Mouse (Mus musculus) cerebellum, adult 11-12 months (tissue): ENCODE results near the gene Mgat4b.

Experiments
- DNase-seq: peaks from one replicate; pipeline ENCODE4 v3.0.0; 2022

The Mgat4b gene

GRCm38 (mm10) chr11:50226406-50226805, 15.7 kb downstream of the Mgat4b start:
- DNase-seq = peak; percentile 47

- DNase-seq = no peak
Observed at GRCm38 (mm10) chr11:50227226-50227625, 16.5 kb downstream of the Mgat4b start.

GRCm38 (mm10) chr11:50227736-50228135, 17.0 kb downstream of the Mgat4b start:
- DNase-seq = peak; percentile 88

GRCm38 (mm10) chr11:50228772-50229171, 18.1 kb downstream of the Mgat4b start:
- peak; percentile 80 for DNase-seq

GRCm38 (mm10) chr11:50229252-50229910, 18.7 kb downstream of the Mgat4b start:
- peak; percentile 95 for DNase-seq

- DNase-seq = peak; percentile 64
Observed at GRCm38 (mm10) chr11:50230481-50231304, 20.0 kb downstream of the Mgat4b start.

GRCm38 (mm10) chr11:50231411-50231810, 20.7 kb downstream of the Mgat4b start:
- peak; percentile 71 for DNase-seq

- no peak for DNase-seq
Observed at GRCm38 (mm10) chr11:50233022-50233421, 22.3 kb downstream of the Mgat4b start.

- DNase-seq = no peak
Observed at GRCm38 (mm10) chr11:50233993-50234392, 23.3 kb downstream of the Mgat4b start.

GRCm38 (mm10) chr11:50234606-50235005, 23.9 kb downstream of the Mgat4b start:
- no peak for DNase-seq

- peak; percentile 79 for DNase-seq
Observed at GRCm38 (mm10) chr11:50236540-50236936, 25.8 kb downstream of the Mgat4b start.

- no peak for DNase-seq
Observed at GRCm38 (mm10) chr11:50236937-50237835, 26.5 kb downstream of the Mgat4b start.

- DNase-seq = no peak
Observed at GRCm38 (mm10) chr11:50238324-50238723, 27.6 kb downstream of the Mgat4b start, which contains the start of gene Ltc4s. Gene Ltc4s, minus strand, starts transcription at chr11:50238616.

- no peak for DNase-seq
Observed at GRCm38 (mm10) chr11:50238821-50239791, 28.4 kb downstream of the Mgat4b start.

GRCm38 (mm10) chr11:50240235-50240911, 29.7 kb downstream of the Mgat4b start:
- no peak for DNase-seq

GRCm38 (mm10) chr11:50243926-50244325, 33.2 kb downstream of the Mgat4b start:
- DNase-seq = no peak

GRCm38 (mm10) chr11:50245269-50245668, 34.6 kb downstream of the Mgat4b start:
- DNase-seq = no peak

GRCm38 (mm10) chr11:50248473-50249171, 37.9 kb downstream of the Mgat4b start:
- DNase-seq = no peak

GRCm38 (mm10) chr11:50252166-50252565, 41.5 kb downstream of the Mgat4b start:
- DNase-seq = no peak

GRCm38 (mm10) chr11:50252684-50253265, 42.1 kb downstream of the Mgat4b start:
- no peak for DNase-seq
